Mouse (Mus musculus) activated CD4-positive, CD25-positive, alpha-beta regulatory T cell (primary cell): ENCODE measurements around the gene Clca3a1. TPM values are rescaled to one million over a fixed set of nuclear protein-coding genes. Genes with fewer than 3 reads are reported as not detected.

Experiments used
- polyA plus RNA-seq, 2 experiments: library from polyadenylated mRNA; unstranded; fragments of 100-300 nt; shearing (Covaris generic); gene quantifications; one replicate each; pipeline ENCODE4 v1.2.1; 2017

Gene Clca3a1
- polyA plus RNA-seq, result not detected

DNA sequence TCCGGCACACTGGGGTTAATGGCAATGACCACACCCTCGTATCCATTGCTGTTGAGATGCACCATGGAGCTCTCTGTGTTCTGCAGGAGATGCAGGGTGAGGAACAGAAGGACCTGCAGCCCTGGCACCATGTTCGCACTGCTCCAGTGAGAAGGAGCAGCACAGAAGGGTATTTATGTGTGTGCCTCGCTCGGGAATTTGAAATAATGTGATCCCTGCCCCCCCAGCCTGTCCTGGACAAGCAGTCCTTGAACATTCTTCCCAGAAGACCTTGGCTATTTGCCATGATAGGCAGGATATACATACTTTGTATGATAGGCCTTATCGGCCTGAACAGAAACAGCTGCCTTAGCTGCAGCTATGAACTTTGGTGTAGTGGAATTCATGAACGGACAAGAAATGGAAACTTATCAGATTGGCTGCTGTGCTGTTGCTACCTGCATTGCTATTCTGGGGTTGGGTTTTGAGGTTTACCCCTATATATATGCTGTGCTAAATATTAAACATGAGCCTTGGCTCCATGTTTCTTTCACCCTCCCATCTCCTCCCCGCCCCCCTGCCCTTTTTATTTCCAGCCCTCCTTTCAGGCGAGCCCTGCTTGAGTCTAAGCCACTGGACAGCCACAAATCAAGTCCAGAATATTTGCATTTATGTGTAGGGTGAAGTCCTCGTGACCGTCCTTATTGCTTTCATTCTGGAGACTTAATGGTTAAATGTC, at the start of gene Clca3a1:
TSS of gene Clca3a1 (minus strand) at position 386 of the 718 bp plus-strand sequence.

DNA sequence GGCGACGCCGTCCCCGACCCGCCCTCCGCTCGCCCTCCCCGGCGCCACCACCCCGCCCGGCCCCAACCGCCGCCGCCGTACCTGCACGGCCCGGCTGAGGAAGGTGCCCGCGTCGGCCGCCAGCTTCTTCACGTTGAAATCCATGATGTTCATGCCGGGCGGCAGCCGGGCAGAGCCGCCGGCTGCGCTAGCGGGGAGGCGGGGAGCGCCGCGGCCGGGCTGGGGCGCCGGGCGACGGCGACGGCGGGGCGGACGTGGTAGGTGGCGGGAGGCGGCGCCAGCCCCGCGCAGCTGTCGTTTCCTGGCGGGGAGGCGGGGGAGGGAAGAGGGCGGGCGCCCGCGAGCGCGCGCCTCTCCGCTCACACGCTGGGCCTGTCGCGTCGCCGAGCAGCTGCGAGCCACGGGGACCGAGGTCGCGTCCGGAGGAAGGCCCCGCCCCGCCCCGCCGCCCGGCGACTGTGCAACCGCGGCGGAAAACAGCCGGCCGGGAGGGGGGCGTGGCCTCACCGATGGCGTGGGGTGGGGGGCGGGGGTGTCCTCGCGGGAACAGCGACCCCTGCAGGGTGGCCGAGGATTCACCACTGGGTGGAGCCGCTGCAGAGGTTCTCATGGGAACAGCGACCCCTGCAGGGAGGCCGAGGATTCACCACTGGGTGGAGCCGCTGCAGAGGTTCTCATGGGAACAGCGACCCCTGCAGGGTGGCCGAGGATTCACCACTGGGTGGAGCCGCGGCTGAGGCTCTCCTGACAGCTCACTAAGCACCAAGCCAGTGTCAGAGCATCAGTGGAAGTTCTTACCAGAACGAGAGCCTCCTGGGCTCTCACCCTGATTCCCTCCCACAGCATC, 40.7 kb downstream of the Clca3a1 start, which contains the start of gene Sh3glb1:
TSS of gene Sh3glb1 (minus strand) at position 435 of the 847 bp plus-strand sequence.

Other genes starting within 250 kb of the Clca3a1 start
- gene Hs2st1, start 190.8 kb downstream of the Clca3a1 start, polyA plus RNA-seq, result 10 to 100 TPM in 1 of 2 experiments, 1 to 10 TPM in 1; 9.0 to 10.9 TPM
- gene Selenof, start 190.7 kb downstream of the Clca3a1 start, polyA plus RNA-seq, result 100 to 1,000 TPM; 381 to 410 TPM
- 100 to 1,000 TPM; 191 to 196 TPM for gene Sh3glb1, start 40.6 kb downstream of the Clca3a1 start, polyA plus RNA-seq
- under 1 TPM in 1 of 2 experiments, not detected in 1; 0.15 TPM for gene Clca3a2, start 58.5 kb upstream of the Clca3a1 start, polyA plus RNA-seq
- not detected for gene Clca3b, start 88.4 kb upstream of the Clca3a1 start, polyA plus RNA-seq
- under 1 TPM in 1 of 2 experiments, not detected in 1; 0.09 TPM for gene Clca4b, start 171.6 kb upstream of the Clca3a1 start, polyA plus RNA-seq
- not detected for gene Clca4a, start 214.1 kb upstream of the Clca3a1 start, polyA plus RNA-seq